Mouse (Mus musculus) kidney, embryonic 14.5 days (tissue): ENCODE results near the gene Gstp2. TPM values are rescaled to one million over a fixed set of nuclear protein-coding genes. Genes with fewer than 3 reads are reported as not detected.
"Not testable (repeated sequence)": the region's sequence is repeated elsewhere in the genome, so short reads cannot be mapped to it uniquely, and the experiment has no call there.

ENCODE experiments used
- ATAC-seq: fragments of 200-750 bp; cut with Nextera tagmentation; 2 replicates; pipeline ENCODE4 v1.8.0; 2017; ENCODE audit warnings: moderate number of reproducible peaks, mild to moderate bottlenecking, moderate TSS enrichment, moderate library complexity; ENCODE audit not compliant: low FRiP score, low TSS enrichment
- H3K27ac ChIP-seq: fragments of 300-500 bp; sonication (generic); 2 replicates; pipeline ENCODE4 v1.5.1; 2014; ENCODE audit warnings: low read depth, mild to moderate bottlenecking, low read length, moderate library complexity, mixed read lengths
- H3K27me3 ChIP-seq: fragments of 300-500 bp; sonication (generic); 2 replicates; pipeline ENCODE4 v1.6.1; 2014; ENCODE audit warnings: mild to moderate bottlenecking, low read length; ENCODE audit not compliant: control insufficient read depth, insufficient read depth
- H3K36me3 ChIP-seq: fragments of 300-500 bp; sonication (generic); 2 replicates; pipeline ENCODE4 v1.6.1; 2014; ENCODE audit warnings: low read length, mixed read lengths; ENCODE audit not compliant: control insufficient read depth, insufficient read depth
- H3K4me1 ChIP-seq: fragments of 300-500 bp; sonication (generic); 2 replicates; pipeline ENCODE4 v1.6.1; 2014; ENCODE audit warnings: low read length, mixed read lengths; ENCODE audit not compliant: control insufficient read depth, insufficient read depth
- H3K4me2 ChIP-seq: fragments of 300-500 bp; sonication (generic); replicated peaks from 2 replicates; pipeline ENCODE4 v1.6.1; 2014; ENCODE audit warnings: low read depth, mild to moderate bottlenecking, low read length
- H3K4me3 ChIP-seq: fragments of 300-500 bp; sonication (generic); 2 replicates; pipeline ENCODE4 v1.5.1; 2014; ENCODE audit warnings: mild to moderate bottlenecking, low read length
- H3K9ac ChIP-seq: fragments of 300-500 bp; sonication (generic); 2 replicates; pipeline ENCODE4 v1.6.1; 2014; ENCODE audit warnings: low read depth, mild to moderate bottlenecking, low read length, moderate library complexity
- H3K9me3 ChIP-seq: fragments of 300-500 bp; sonication (generic); 2 replicates; pipeline ENCODE4 v1.6.1; 2016; ENCODE audit warnings: low read length; ENCODE audit not compliant: control insufficient read depth
- WGBS: fragments of 180-500 bp; shearing (Covaris S2); extraction: QIAGEN DNeasy Blood & Tissue Kit; methylation state at CpG from one replicate; pipeline ENCODE4 v1.1.7; 2014; 5-methylcytosine and 5-hydroxymethylcytosine counted together
- polyA plus RNA-seq: library from polyadenylated mRNA; unstranded; fragments of >200 nt; fragmentation: Nextera tagmentation; extraction: Ambion mirVana; gene quantifications from 2 replicates; pipeline ENCODE4 v1.2.1, GENCODE M21; 2014

Gstp2 gene
- polyA plus RNA-seq, 1 experiment from 2014 or later: 1.4 TPM

- 86% methylated on average over 1 of the region's 1 CpGs for WGBS
Measured at GRCm38 (mm10) chr19:4075531-4075930, 29.7 kb upstream of the Gstp2 start.

GRCm38 (mm10) chr19:4072706-4073424, 27.0 kb upstream of the Gstp2 start:
- 82% methylated on average over 6 of the region's 6 CpGs for WGBS
- no peak overlapping the region for H3K4me3 ChIP-seq
- no peak for ATAC-seq

More at GRCm38 (mm10) chr19:4075531-4075930, 29.7 kb upstream of the Gstp2 start:
- H3K4me1 ChIP-seq: no peaks in the 10 kb centered on the region
- H3K27me3 ChIP-seq: no peaks in the 10 kb centered on the region
- no peak overlapping the region for H3K9ac ChIP-seq
- no peak overlapping the region for H3K27ac ChIP-seq
- ATAC-seq: no peak
- no peaks in the 10 kb centered on the region for H3K36me3 ChIP-seq
- H3K9me3 ChIP-seq: no peaks in the 10 kb centered on the region
- H3K4me3 ChIP-seq: no peak overlapping the region
- no peak overlapping the region for H3K4me2 ChIP-seq

GRCm38 (mm10) chr19:4071406-4071805, 25.6 kb upstream of the Gstp2 start:
- no peaks in the 10 kb centered on the region for H3K4me1 ChIP-seq
- H3K27me3 ChIP-seq: no peaks in the 10 kb centered on the region
- H3K9me3 ChIP-seq: no peaks in the 10 kb centered on the region
- no peak overlapping the region for H3K9ac ChIP-seq
- H3K27ac ChIP-seq: no peak overlapping the region
- H3K4me2 ChIP-seq: no peak overlapping the region
- H3K4me3 ChIP-seq: no peak overlapping the region
- H3K36me3 ChIP-seq: no peaks in the 10 kb centered on the region
- no peak for ATAC-seq
- WGBS: 96% methylated on average over 6 of the region's 6 CpGs

More at GRCm38 (mm10) chr19:4072706-4073424, 27.0 kb upstream of the Gstp2 start:
- Histone ChIP-seq H3K4me2 (no peak overlapping the region), H3K4me1 (no peaks in the 10 kb centered on the region), H3K27ac (no peak overlapping the region), H3K9ac (no peak overlapping the region), H3K9me3 (no peaks in the 10 kb centered on the region), H3K36me3 (no peaks in the 10 kb centered on the region), H3K27me3 (no peaks in the 10 kb centered on the region)

GRCm38 (mm10) chr19:4070756-4071155, 24.9 kb upstream of the Gstp2 start:
- no peak overlapping the region for H3K4me3 ChIP-seq

GRCm38 (mm10) chr19:4070311-4070710, 24.5 kb upstream of the Gstp2 start:
- no peaks in the 10 kb centered on the region for H3K36me3 ChIP-seq
- H3K4me3 ChIP-seq: no peak overlapping the region
- no peaks in the 10 kb centered on the region for H3K27me3 ChIP-seq
- no peak overlapping the region for H3K27ac ChIP-seq
- no peak overlapping the region for H3K4me2 ChIP-seq
- WGBS: 82% methylated on average over 15 of the region's 15 CpGs
- no peaks in the 10 kb centered on the region for H3K4me1 ChIP-seq
- H3K9ac ChIP-seq: no peak overlapping the region
- H3K9me3 ChIP-seq: no peaks in the 10 kb centered on the region
- no peak for ATAC-seq

More at GRCm38 (mm10) chr19:4070756-4071155, 24.9 kb upstream of the Gstp2 start:
- H3K27ac ChIP-seq: no peak overlapping the region
- H3K4me2 ChIP-seq: no peak overlapping the region
- H3K9ac ChIP-seq: no peak overlapping the region
- no peaks in the 10 kb centered on the region for H3K27me3 ChIP-seq
- H3K36me3 ChIP-seq: no peaks in the 10 kb centered on the region
- no peak for ATAC-seq
- H3K4me1 ChIP-seq: no peaks in the 10 kb centered on the region
- 82% methylated on average over 8 of the region's 8 CpGs for WGBS
- no peaks in the 10 kb centered on the region for H3K9me3 ChIP-seq

- 66% methylated on average over 15 of the region's 15 CpGs for WGBS
- Histone ChIP-seq H3K4me3 (no peak overlapping the region), H3K4me1 (no peaks in the 10 kb centered on the region), H3K27ac (no peak overlapping the region), H3K9me3 (no peaks in the 10 kb centered on the region), H3K4me2 (no peak overlapping the region), H3K36me3 (no peaks in the 10 kb centered on the region), H3K9ac (no peak overlapping the region), H3K27me3 (no peaks in the 10 kb centered on the region)
- ATAC-seq: no peak
Measured at GRCm38 (mm10) chr19:4068717-4069410, 23.0 kb upstream of the Gstp2 start.

GRCm38 (mm10) chr19:4068242-4068641, 22.4 kb upstream of the Gstp2 start:
- not testable (repeated sequence) for H3K27ac ChIP-seq, H3K9ac ChIP-seq, H3K4me3 ChIP-seq, H3K4me1 ChIP-seq, H3K4me2 ChIP-seq, H3K9me3 ChIP-seq, H3K27me3 ChIP-seq, ATAC-seq, H3K36me3 ChIP-seq
- 96% methylated on average over 2 of the region's 2 CpGs for WGBS

- Histone ChIP-seq H3K36me3 (no peaks in the 10 kb centered on the region), H3K9me3 (no peaks in the 10 kb centered on the region), H3K27me3 (no peaks in the 10 kb centered on the region), H3K4me2 (no peak overlapping the region), H3K4me1 (no peaks in the 10 kb centered on the region), H3K9ac (no peak overlapping the region), H3K4me3 (no peak overlapping the region), H3K27ac (no peak overlapping the region)
- ATAC-seq: no peak
Measured at GRCm38 (mm10) chr19:4066877-4067276, 21.1 kb upstream of the Gstp2 start.

GRCm38 (mm10) chr19:4066280-4066679, 20.5 kb upstream of the Gstp2 start:
- WGBS: 78% methylated on average over 6 of the region's 6 CpGs
- Histone ChIP-seq H3K4me1 (no peaks in the 10 kb centered on the region), H3K27me3 (no peaks in the 10 kb centered on the region), H3K9ac (no peak overlapping the region), H3K4me3 (no peak overlapping the region), H3K36me3 (no peaks in the 10 kb centered on the region), H3K9me3 (no peaks in the 10 kb centered on the region), H3K27ac (no peak overlapping the region), H3K4me2 (no peak overlapping the region)
- ATAC-seq: no peak
